Mouse (Mus musculus) testis, adult 10 weeks (tissue): ENCODE results near the gene Gnptg. TPM values are rescaled to one million over a fixed set of nuclear protein-coding genes. Genes with fewer than 3 reads are reported as not detected.

Experiments used
- polyA plus RNA-seq: library from polyadenylated mRNA; stranded (reverse); fragments of 350-450 nt; fragmentation: Illumina TruSeq; extraction: RNeasy Lipid Tissue Mini Kit (QIAGEN cat#74804); gene quantifications from one replicate; pipeline ENCODE4 v1.2.3, GENCODE M21; 2014; ENCODE audit warnings: low read depth, low replicate concordance

The Gnptg gene
- 2.9 TPM for polyA plus RNA-seq

DNA sequence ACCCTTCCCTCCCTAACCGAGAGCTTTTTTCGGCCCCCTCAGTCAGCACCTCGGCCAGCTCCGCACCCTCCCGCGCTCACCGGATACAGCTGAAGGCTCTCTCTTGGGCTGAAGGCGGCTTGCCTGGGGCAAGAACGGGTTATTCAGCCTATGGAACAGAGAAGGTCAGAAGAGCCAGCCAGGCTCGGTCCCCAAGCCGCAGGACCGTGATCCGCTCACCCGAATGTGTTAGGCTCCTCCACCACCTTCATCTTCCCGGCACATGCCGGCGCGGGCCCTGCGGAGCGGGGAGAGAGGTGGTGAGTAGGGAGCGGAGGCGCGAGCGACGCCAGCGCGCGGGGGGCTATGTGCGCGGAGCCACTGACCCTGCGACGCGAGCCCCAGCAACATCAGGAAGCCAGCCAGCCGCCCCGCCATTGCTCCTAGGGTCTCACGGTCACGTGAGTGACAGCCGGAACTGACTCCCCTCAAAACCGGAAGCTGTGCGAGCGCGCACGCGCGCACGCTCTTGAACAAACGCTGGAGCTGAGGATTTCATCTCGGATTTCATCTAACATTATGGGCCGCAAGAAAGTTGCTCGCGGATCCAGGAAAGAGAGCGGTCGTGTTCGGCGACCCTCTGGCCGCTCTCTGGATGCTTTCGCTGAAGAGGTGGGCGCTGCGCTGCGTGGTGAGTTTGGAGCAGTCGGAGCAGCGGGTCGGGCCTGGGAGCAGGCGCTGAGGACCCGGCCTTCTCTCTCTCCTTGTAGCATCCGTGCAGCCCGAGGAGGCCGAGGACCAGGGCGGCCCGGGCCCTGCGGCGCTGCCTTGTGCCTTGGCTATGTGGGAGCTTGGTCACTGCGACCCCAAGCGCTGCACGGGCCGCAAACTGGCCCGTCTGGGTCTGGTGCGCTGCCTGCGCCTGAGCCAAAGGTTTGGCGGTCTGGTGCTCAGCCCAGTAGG is at the start of gene Gnptg, which contains the start of gene Tsr3:
Gene Gnptg (minus strand): TSS at position 430 of the 942 bp plus-strand sequence.
Gene Tsr3 (plus strand): TSS at position 476 of the 942 bp plus-strand sequence.

DNA sequence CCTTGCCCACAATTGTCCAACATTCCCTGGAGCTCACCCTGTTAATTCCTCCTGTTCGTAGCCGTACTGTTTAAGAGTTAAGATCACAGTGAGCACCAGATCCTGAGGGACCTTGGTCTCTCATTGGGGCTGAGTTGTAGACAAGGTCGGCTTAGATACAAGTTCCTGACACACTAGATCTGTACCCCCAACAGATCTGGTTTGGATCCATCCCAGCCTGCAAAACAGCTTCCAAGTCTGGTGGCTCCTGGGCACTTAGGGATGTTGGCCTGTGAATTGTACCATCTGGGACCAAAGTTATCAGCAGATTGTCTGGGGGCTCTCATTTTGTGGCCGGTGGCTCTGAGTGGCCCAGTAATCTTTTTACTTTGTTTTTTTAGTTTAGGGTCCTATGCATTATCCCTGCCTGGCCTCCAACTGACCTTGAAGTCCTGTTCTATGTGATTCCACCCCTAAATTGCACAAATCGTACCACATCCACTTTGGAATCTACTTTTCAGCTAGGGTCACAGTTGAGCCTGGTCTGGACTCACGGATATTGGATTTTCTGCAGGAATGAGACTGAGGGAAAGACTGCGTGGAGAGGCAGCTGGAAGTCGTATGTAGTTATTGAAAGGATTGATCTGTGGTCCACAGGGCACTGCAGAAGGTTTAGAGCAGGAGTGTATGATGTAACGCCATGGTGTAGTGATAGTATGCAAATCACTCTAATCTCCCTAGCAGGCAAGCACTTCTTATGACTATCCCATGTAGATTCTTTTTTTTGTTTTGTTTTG is 34.8 kb upstream of the Gnptg start, which contains the start of gene Ube2i:
Gene Ube2i (minus strand): TSS at position 52 of the 776 bp plus-strand sequence.

DNA sequence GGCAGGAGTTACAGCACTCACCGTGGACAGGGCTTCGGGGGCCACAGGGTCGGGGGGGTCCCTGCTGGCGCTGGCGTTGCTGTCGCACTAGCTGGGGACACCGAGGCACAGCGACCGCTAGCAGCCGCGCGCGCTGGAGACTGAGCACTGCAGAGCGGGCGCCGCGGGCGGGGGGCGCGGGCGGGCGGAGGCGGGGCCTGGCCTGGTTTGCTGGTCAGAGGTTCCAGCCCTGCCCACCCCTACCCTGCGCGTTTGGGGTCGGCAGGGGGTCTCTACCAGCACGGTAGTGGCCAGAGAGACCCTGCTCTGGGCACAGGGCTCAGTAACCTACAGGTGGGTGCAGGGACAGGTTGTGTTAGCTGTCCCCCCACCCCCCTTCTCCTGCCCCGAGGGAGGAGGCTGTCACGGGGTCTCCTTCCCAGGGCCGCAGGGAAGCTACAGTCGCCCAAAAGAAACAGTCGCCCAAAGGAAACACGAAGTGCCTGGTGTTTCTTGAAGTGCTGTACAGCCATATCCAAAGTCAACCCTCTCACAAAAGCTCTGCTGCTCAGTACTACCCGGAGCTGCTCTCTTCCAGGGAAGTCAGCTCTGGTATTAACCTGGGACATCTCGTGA is 16.3 kb upstream of the Gnptg start, which contains the start of gene Baiap3:
Gene Baiap3 (minus strand): TSS at position 225 of the 615 bp plus-strand sequence.

DNA sequence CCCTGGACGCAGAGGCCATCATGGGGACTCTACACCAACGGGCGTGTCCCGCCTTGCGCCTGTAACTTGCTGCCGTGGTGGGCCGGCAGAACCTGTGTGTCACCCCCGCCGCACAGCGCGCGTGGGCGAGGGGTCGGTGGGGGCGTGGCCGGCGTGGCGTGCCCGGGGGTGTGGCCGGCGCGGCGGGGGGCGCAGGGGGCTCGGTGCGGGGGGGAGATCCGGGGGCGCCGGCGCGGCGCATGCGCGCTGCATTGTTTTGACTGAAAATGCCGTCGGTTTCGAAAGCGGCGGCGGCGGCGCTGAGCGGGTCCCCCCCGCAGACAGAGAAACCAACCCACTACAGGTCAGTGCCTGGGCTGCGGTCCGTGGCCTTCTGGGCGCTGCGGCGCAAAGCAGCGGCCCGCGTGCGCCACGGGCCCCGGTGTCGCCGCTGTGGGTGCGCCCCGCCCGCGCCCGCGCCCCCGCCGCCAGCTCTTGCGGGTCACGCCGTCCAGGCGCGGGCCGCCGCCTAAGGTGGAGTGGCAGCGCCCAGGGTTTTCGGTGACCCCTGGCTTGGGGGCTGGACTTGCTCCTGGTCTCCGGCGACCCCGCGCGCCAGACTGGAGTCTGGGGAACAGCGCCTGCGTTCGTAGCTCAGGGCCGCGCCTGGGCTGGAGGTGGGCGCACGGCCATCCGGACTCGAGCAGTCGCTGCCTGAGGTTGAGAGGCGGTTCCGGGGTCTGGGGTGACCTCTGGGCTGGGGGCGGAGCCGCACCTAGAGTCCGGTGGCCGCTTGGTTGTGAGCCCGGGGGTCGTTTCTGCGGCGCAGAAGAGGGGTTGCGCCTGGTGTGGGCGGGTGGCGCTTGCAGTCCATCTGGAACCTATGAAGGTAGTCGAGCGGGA is 51.5 kb downstream of the Gnptg start, which contains the start of gene Unkl:
Gene Unkl (plus strand): TSS at position 248 of the 882 bp plus-strand sequence.

DNA sequence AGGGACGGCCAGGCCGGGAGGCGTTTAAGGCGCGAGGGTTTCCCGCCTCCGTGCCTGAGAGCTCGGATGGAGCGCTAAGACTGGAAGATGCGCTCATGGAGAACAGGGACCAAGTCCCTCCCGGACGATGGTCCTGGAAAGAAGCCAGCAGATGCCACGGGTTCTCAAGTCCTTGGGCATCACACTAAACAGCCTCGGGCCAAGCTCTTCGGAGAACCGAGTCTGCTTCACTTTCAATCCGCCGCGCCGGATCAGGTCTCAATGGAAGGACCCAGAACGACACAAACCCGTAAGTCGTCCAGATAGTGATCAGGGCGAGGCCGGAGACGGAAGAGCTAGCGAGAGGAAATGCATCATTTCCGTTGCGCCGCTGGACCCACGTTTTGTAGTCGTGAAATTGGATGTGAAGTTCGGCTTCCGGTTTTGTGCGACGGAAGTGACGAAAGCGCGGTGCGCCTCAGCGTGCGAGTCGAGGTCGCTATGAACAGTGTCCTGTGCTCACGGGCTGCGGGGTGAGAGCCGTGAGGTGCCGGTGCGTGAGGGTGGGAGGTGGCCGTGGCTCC is 55.7 kb downstream of the Gnptg start, which contains the start of gene BC003965:
Gene BC003965 (plus strand): TSS at position 426 of the 563 bp plus-strand sequence.

Other genes starting within 250 kb of the Gnptg start
- 13.1 TPM for gene Cramp1l, start 224.3 kb downstream of the Gnptg start, polyA plus RNA-seq
- gene Ift140, start 224.0 kb downstream of the Gnptg start, polyA plus RNA-seq, result 141 TPM
- 1.2 TPM for gene Tmem204, start 156.5 kb downstream of the Gnptg start, polyA plus RNA-seq
- 0.48 TPM for gene Telo2, start 124.2 kb downstream of the Gnptg start, polyA plus RNA-seq
- not detected for gene Ptx4, start 119.4 kb downstream of the Gnptg start, polyA plus RNA-seq
- 3.2 TPM for gene Clcn7, start 106.7 kb downstream of the Gnptg start, polyA plus RNA-seq
- gene Ccdc154, start 77.7 kb downstream of the Gnptg start, polyA plus RNA-seq, result 2.2 TPM
- not detected for gene Gm38655, start 64.7 kb downstream of the Gnptg start, polyA plus RNA-seq
- gene BC003965, start 55.6 kb downstream of the Gnptg start, polyA plus RNA-seq, result 5.9 TPM
- 3.5 TPM for gene Unkl, start 51.7 kb downstream of the Gnptg start, polyA plus RNA-seq
- gene Tsr3, start within 50 bp of the Gnptg start, polyA plus RNA-seq, result 6.2 TPM
- gene Baiap3, start 16.2 kb upstream of the Gnptg start, polyA plus RNA-seq, result 0.20 TPM
- gene Ube2i, start 34.5 kb upstream of the Gnptg start, polyA plus RNA-seq, result 461 TPM
- gene Prss34, start 58.3 kb upstream of the Gnptg start, polyA plus RNA-seq, result not detected
- not detected for gene Prss28, start 68.5 kb upstream of the Gnptg start, polyA plus RNA-seq
- gene Prss29, start 78.5 kb upstream of the Gnptg start, polyA plus RNA-seq, result not detected
- not detected for gene Tpsab1, start 105.4 kb upstream of the Gnptg start, polyA plus RNA-seq
- gene Tpsb2, start 126.2 kb upstream of the Gnptg start, polyA plus RNA-seq, result not detected
- not detected for gene Tpsg1, start 129.1 kb upstream of the Gnptg start, polyA plus RNA-seq
- 3.0 TPM for gene Cacna1h, start 193.7 kb upstream of the Gnptg start, polyA plus RNA-seq
- gene Tekt4, start 214.5 kb upstream of the Gnptg start, polyA plus RNA-seq, result 6.4 TPM